Mouse (Mus musculus) E14TG2a.4 (cell line): Measurements from ENCODE around the gene Acin1.

Experiments
- CTCF ChIP-seq: conservative IDR thresholded peaks from 2 replicates; pipeline ENCODE4 v1.5.1; 2014; ENCODE audit warnings: low read length
- NANOG ChIP-seq: IDR thresholded peaks from 2 replicates; pipeline ENCODE4 v1.6.1; 2014; ENCODE audit warnings: borderline replicate concordance, low read length, mixed read lengths
- POU5F1 ChIP-seq: IDR thresholded peaks from 2 replicates; pipeline ENCODE4 v1.6.1; 2014; ENCODE audit warnings: low read length, borderline replicate concordance

GRCm38 (mm10) chr14:54651556-54651955 lies 35.2 kb downstream of the Acin1 start:
- TF ChIP-seq CTCF (no peak), NANOG (no peak), POU5F1 (no peak)
